Mouse (Mus musculus): ENCODE results near the gene Ano10. TPM values are rescaled to one million over a fixed set of nuclear protein-coding genes. Genes with fewer than 3 reads are reported as not detected.
"Not testable (repeated sequence)": the region's sequence is repeated elsewhere in the genome, so short reads cannot be mapped to it uniquely, and the experiment has no call there.

Gene Ano10
- polyA plus RNA-seq, 1 experiment from 2014 or later = 38.0 TPM

GRCm38 (mm10) chr9:122313128-122313527, 18.9 kb upstream of the Ano10 start:
- not testable (repeated sequence) for H3K27ac ChIP-seq; H3K9ac ChIP-seq; H3K9me3 ChIP-seq; H3K27me3 ChIP-seq; H3K4me2 ChIP-seq (replicated peaks); H3K4me3 ChIP-seq; H3K36me3 ChIP-seq; ATAC-seq (ENCODE audit: low FRiP score, low read depth)
- WGBS = 72% methylated on average over 1 of the region's 1 CpGs
- peaks cover 11% of the 10 kb centered on the region for H3K4me1 ChIP-seq

GRCm38 (mm10) chr9:122312296-122312990, 18.2 kb upstream of the Ano10 start:
- no peak overlapping the region for H3K27ac ChIP-seq
- no peaks in the 10 kb centered on the region for H3K9me3 ChIP-seq
- no peak overlapping the region for H3K9ac ChIP-seq
- H3K4me1 ChIP-seq = peaks cover 11% of the 10 kb centered on the region
- ATAC-seq (ENCODE audit: low FRiP score, low read depth) = no peak
- no peaks in the 10 kb centered on the region for H3K36me3 ChIP-seq
- no peak overlapping the region for H3K4me3 ChIP-seq
- H3K4me2 ChIP-seq (replicated peaks) = no peak overlapping the region
- 78% methylated on average over 7 of the region's 7 CpGs for WGBS
- 0 out of 2 replicates have a peak, but pooled peaks cover 2% of the 10 kb centered on the region for H3K27me3 ChIP-seq

- H3K4me3 ChIP-seq = peak overlapping the region; percentile 47
- H3K4me1 ChIP-seq = peaks cover 11% of the 10 kb centered on the region
- H3K27me3 ChIP-seq = 0 out of 2 replicates have a peak, but pooled peaks cover 2% of the 10 kb centered on the region
- peak overlapping the region; percentile 62 for H3K4me2 ChIP-seq (replicated peaks)
- 68% methylated on average over 7 of the region's 7 CpGs for WGBS
- peak; percentile 45 for ATAC-seq (ENCODE audit: low FRiP score, low read depth)
- H3K27ac ChIP-seq = peak overlapping the region; percentile 79
- H3K9me3 ChIP-seq = no peaks in the 10 kb centered on the region
- no peaks in the 10 kb centered on the region for H3K36me3 ChIP-seq
- peak overlapping the region; percentile 67 for H3K9ac ChIP-seq
Observed at GRCm38 (mm10) chr9:122311051-122311760, 17.0 kb upstream of the Ano10 start.

- peak overlapping the region; percentile 79 for H3K27ac ChIP-seq
- peak overlapping the region; percentile 67 for H3K9ac ChIP-seq
- no peaks in the 10 kb centered on the region for H3K36me3 ChIP-seq
- 8% methylated on average over 18 of the region's 19 CpGs for WGBS
- H3K9me3 ChIP-seq = no peaks in the 10 kb centered on the region
- peak overlapping the region; percentile 47 for H3K4me3 ChIP-seq
- H3K4me1 ChIP-seq = peaks cover 11% of the 10 kb centered on the region
- H3K4me2 ChIP-seq (replicated peaks) = peak overlapping the region; percentile 62
- H3K27me3 ChIP-seq = 0 out of 2 replicates have a peak, but pooled peaks cover 2% of the 10 kb centered on the region
- ATAC-seq (ENCODE audit: low FRiP score, low read depth) = peak; percentile 88
Observed at GRCm38 (mm10) chr9:122310613-122311049, 16.4 kb upstream of the Ano10 start.

- Histone ChIP-seq H3K27ac (no peak overlapping the region), H3K4me1 (peaks cover 11% of the 10 kb centered on the region), H3K9ac (no peak overlapping the region), H3K9me3 (no peaks in the 10 kb centered on the region), H3K27me3 (0 out of 2 replicates have a peak, but pooled peaks cover 2% of the 10 kb centered on the region), H3K4me2 (replicated peaks) (no peak overlapping the region), H3K36me3 (no peaks in the 10 kb centered on the region), H3K4me3 (no peak overlapping the region)
- no peak for ATAC-seq (ENCODE audit: low FRiP score, low read depth)
- WGBS = 64% methylated on average over 14 of the region's 14 CpGs
Observed at GRCm38 (mm10) chr9:122309013-122309980, 15.1 kb upstream of the Ano10 start.

GRCm38 (mm10) chr9:122305302-122305701, 11.1 kb upstream of the Ano10 start:
- Histone ChIP-seq H3K27me3 (0 out of 2 replicates have a peak, but pooled peaks cover 2% of the 10 kb centered on the region), H3K27ac (no peak overlapping the region), H3K9ac (no peak overlapping the region), H3K36me3 (no peaks in the 10 kb centered on the region), H3K4me1 (peaks cover 6% of the 10 kb centered on the region; the same call in 1 of the 2 replicates), H3K4me3 (no peak overlapping the region), H3K4me2 (replicated peaks) (no peak overlapping the region), H3K9me3 (no peaks in the 10 kb centered on the region)
- no peak for ATAC-seq (ENCODE audit: low FRiP score, low read depth)
- 86% methylated on average over 3 of the region's 3 CpGs for WGBS

GRCm38 (mm10) chr9:122296169-122296568, 1.9 kb upstream of the Ano10 start:
- Histone ChIP-seq H3K27ac (no peak overlapping the region), H3K4me3 (no peak overlapping the region), H3K4me1 (peaks cover 9% of the 10 kb centered on the region), H3K27me3 (no peaks in the 10 kb centered on the region), H3K4me2 (replicated peaks) (no peak overlapping the region), H3K36me3 (no peaks in the 10 kb centered on the region), H3K9me3 (no peaks in the 10 kb centered on the region), H3K9ac (no peak overlapping the region)
- no peak for ATAC-seq (ENCODE audit: low FRiP score, low read depth)
- WGBS = 92% methylated on average over 5 of the region's 5 CpGs

GRCm38 (mm10) chr9:122295396-122295795, 1.2 kb upstream of the Ano10 start:
- Histone ChIP-seq H3K36me3 (no peaks in the 10 kb centered on the region), H3K4me2 (replicated peaks) (no peak overlapping the region), H3K4me3 (no peak overlapping the region), H3K9ac (no peak overlapping the region), H3K4me1 (peaks cover 9% of the 10 kb centered on the region), H3K9me3 (no peaks in the 10 kb centered on the region), H3K27me3 (no peaks in the 10 kb centered on the region), H3K27ac (no peak overlapping the region)
- ATAC-seq (ENCODE audit: low FRiP score, low read depth) = no peak

- Histone ChIP-seq H3K9me3 (no peaks in the 10 kb centered on the region), H3K9ac (peak overlapping the region; percentile 77), H3K4me1 (peaks cover 9% of the 10 kb centered on the region), H3K4me3 (peak overlapping the region; percentile 70), H3K4me2 (replicated peaks) (peak overlapping the region; percentile 73), H3K27me3 (no peaks in the 10 kb centered on the region), H3K27ac (peak overlapping the region; percentile 63; the same call in 1 of the 2 replicates), H3K36me3 (no peaks in the 10 kb centered on the region)
- under 1% methylated on average over 23 of the region's 23 CpGs for WGBS
- peak; percentile 77 for ATAC-seq (ENCODE audit: low FRiP score, low read depth)
Observed at GRCm38 (mm10) chr9:122293865-122294241, 370 bp downstream of the Ano10 start.

GRCm38 (mm10) chr9:122290192-122290591, 4.0 kb downstream of the Ano10 start:
- Histone ChIP-seq H3K27me3 (no peaks in the 10 kb centered on the region), H3K4me3 (no peak overlapping the region), H3K9me3 (no peaks in the 10 kb centered on the region), H3K4me2 (replicated peaks) (no peak overlapping the region), H3K4me1 (peaks cover 18% of the 10 kb centered on the region), H3K27ac (no peak overlapping the region), H3K36me3 (no peaks in the 10 kb centered on the region), H3K9ac (no peak overlapping the region)
- no peak for ATAC-seq (ENCODE audit: low FRiP score, low read depth)
- 87% methylated on average over 2 of the region's 2 CpGs for WGBS

- H3K9ac ChIP-seq = no peak overlapping the region
- no peak overlapping the region for H3K4me2 ChIP-seq (replicated peaks)
- no peak overlapping the region for H3K4me3 ChIP-seq
- 28% methylated on average over 3 of the region's 3 CpGs for WGBS
- no peaks in the 10 kb centered on the region for H3K36me3 ChIP-seq
- no peaks in the 10 kb centered on the region for H3K9me3 ChIP-seq
- ATAC-seq (ENCODE audit: low FRiP score, low read depth) = no peak
- H3K27me3 ChIP-seq = no peaks in the 10 kb centered on the region
- H3K4me1 ChIP-seq = peaks cover 14% of the 10 kb centered on the region
- no peak overlapping the region for H3K27ac ChIP-seq
Observed at GRCm38 (mm10) chr9:122288416-122288815, 5.8 kb downstream of the Ano10 start.

All from limb, embryonic 13.5 days (tissue).